Mouse (Mus musculus) forebrain, embryonic 11.5 days (tissue): ENCODE measurements around the gene Mtmr3. TPM values are rescaled to one million over a fixed set of nuclear protein-coding genes. Genes with fewer than 3 reads are reported as not detected.

Experiments
- ATAC-seq: fragments of 200-750 bp; cut with Nextera tagmentation; replicated peaks from 2 replicates; pipeline ENCODE4 v1.8.0; 2017; ENCODE audit warnings: moderate TSS enrichment; ENCODE audit not compliant: low FRiP score
- DNase-seq: peaks from one replicate; pipeline ENCODE4 v3.0.0-alpha.2; 2017; ENCODE audit warnings: low spot score
- H3K27ac ChIP-seq: fragments of 300-500 bp; sonication (generic); 2 replicates; pipeline ENCODE4 v1.5.1; 2014; ENCODE audit warnings: low read depth, low read length
- H3K27me3 ChIP-seq: fragments of 300-500 bp; sonication (generic); 2 replicates; pipeline ENCODE4 v1.6.1; 2014; ENCODE audit warnings: mild to moderate bottlenecking, low read length, mixed read lengths; ENCODE audit not compliant: control insufficient read depth, insufficient read depth
- H3K36me3 ChIP-seq: fragments of 300-500 bp; sonication (generic); 2 replicates; pipeline ENCODE4 v1.6.1; 2014; ENCODE audit warnings: mild to moderate bottlenecking, low read length, moderate library complexity, mixed read lengths; ENCODE audit not compliant: control insufficient read depth, insufficient read depth
- H3K4me1 ChIP-seq: fragments of 300-500 bp; sonication (generic); replicated peaks from 2 replicates; pipeline ENCODE4 v1.6.1; 2014; ENCODE audit warnings: low read length, mixed read lengths; ENCODE audit not compliant: control insufficient read depth, insufficient read depth
- H3K4me2 ChIP-seq: fragments of 300-500 bp; sonication (generic); 2 replicates; pipeline ENCODE4 v1.6.1; 2014; ENCODE audit warnings: low read depth, mild to moderate bottlenecking, low read length, moderate library complexity, mixed read lengths; ENCODE audit not compliant: severe bottlenecking
- H3K4me3 ChIP-seq: fragments of 300-500 bp; sonication (generic); 2 replicates; pipeline ENCODE4 v1.5.1; 2014; ENCODE audit warnings: low read depth, low read length
- H3K9ac ChIP-seq: fragments of 300-500 bp; sonication (generic); 2 replicates; pipeline ENCODE4 v1.6.1; 2014; ENCODE audit warnings: low read length
- H3K9me3 ChIP-seq: fragments of 300-500 bp; sonication (generic); 2 replicates; pipeline ENCODE4 v1.6.1; 2016; ENCODE audit warnings: low read length, mixed read lengths; ENCODE audit not compliant: control insufficient read depth
- WGBS: fragments of 180-500 bp; shearing (Covaris S2); extraction: QIAGEN DNeasy Blood & Tissue Kit; methylation state at CpG from one replicate; pipeline ENCODE4 v1.1.7; 2014; 5-methylcytosine and 5-hydroxymethylcytosine counted together
- polyA plus RNA-seq: library from polyadenylated mRNA; unstranded; fragments of >200 nt; fragmentation: Nextera tagmentation; extraction: Ambion mirVana; gene quantifications from 2 replicates; pipeline ENCODE4 v1.2.1, GENCODE M21; 2014

Mtmr3 gene
- polyA plus RNA-seq, 1 experiment from 2014 or later = 43.1 TPM

GRCm38 (mm10) chr11:4629861-4630280 lies 35.2 kb upstream of the Mtmr3 start:
- 30% methylated on average over 8 of the region's 8 CpGs for WGBS
- Histone ChIP-seq H3K4me2 (no peak overlapping the region), H3K4me3 (no peak overlapping the region), H3K4me1 (0 out of 2 replicates have a peak, but pooled peaks cover 2% of the 10 kb centered on the region), H3K9me3 (no peaks in the 10 kb centered on the region), H3K27me3 (no peaks in the 10 kb centered on the region), H3K36me3 (no peaks in the 10 kb centered on the region), H3K27ac (0 out of 2 replicates have a peak overlapping the region, but pooled peaks have one; percentile 18), H3K9ac (no peak overlapping the region)
- DNase-seq (no peak), ATAC-seq (no peak)

- Histone ChIP-seq H3K27me3 (no peaks in the 10 kb centered on the region), H3K4me3 (no peak overlapping the region), H3K9me3 (no peaks in the 10 kb centered on the region), H3K4me2 (no peak overlapping the region), H3K36me3 (no peaks in the 10 kb centered on the region), H3K4me1 (0 out of 2 replicates have a peak, but pooled peaks cover 2% of the 10 kb centered on the region), H3K27ac (no peak overlapping the region), H3K9ac (no peak overlapping the region)
- DNase-seq (no peak), ATAC-seq (no peak)
- WGBS = 82% methylated on average over 7 of the region's 7 CpGs
Measured at GRCm38 (mm10) chr11:4627636-4628035, 33.0 kb upstream of the Mtmr3 start.

- DNase-seq (no peak), ATAC-seq (no peak)
- Histone ChIP-seq H3K4me3 (no peak overlapping the region), H3K27me3 (no peaks in the 10 kb centered on the region), H3K9me3 (no peaks in the 10 kb centered on the region), H3K36me3 (no peaks in the 10 kb centered on the region), H3K4me1 (0 out of 2 replicates have a peak, but pooled peaks cover 2% of the 10 kb centered on the region), H3K9ac (no peak overlapping the region), H3K27ac (no peak overlapping the region), H3K4me2 (no peak overlapping the region)
- WGBS = 73% methylated on average over 7 of the region's 7 CpGs
Measured at GRCm38 (mm10) chr11:4625931-4626330, 31.3 kb upstream of the Mtmr3 start.

- ATAC-seq = no peak
- DNase-seq = no peak
- no peaks in the 10 kb centered on the region for H3K9me3 ChIP-seq
Measured at GRCm38 (mm10) chr11:4622997-4623396, 28.3 kb upstream of the Mtmr3 start.

GRCm38 (mm10) chr11:4622442-4622986 lies 27.9 kb upstream of the Mtmr3 start:
- H3K36me3 ChIP-seq = no peaks in the 10 kb centered on the region

More at GRCm38 (mm10) chr11:4622997-4623396, 28.3 kb upstream of the Mtmr3 start:
- Histone ChIP-seq H3K36me3 (no peaks in the 10 kb centered on the region), H3K4me3 (no peak overlapping the region), H3K27ac (no peak overlapping the region), H3K27me3 (no peaks in the 10 kb centered on the region), H3K4me2 (no peak overlapping the region), H3K9ac (no peak overlapping the region), H3K4me1 (no peaks in the 10 kb centered on the region)
- 66% methylated on average over 5 of the region's 5 CpGs for WGBS

GRCm38 (mm10) chr11:4621866-4622265 lies 27.2 kb upstream of the Mtmr3 start:
- no peak for ATAC-seq
- Histone ChIP-seq H3K4me3 (no peak overlapping the region), H3K9ac (no peak overlapping the region), H3K27me3 (no peaks in the 10 kb centered on the region), H3K4me1 (no peaks in the 10 kb centered on the region), H3K4me2 (no peak overlapping the region), H3K27ac (no peak overlapping the region), H3K9me3 (no peaks in the 10 kb centered on the region), H3K36me3 (no peaks in the 10 kb centered on the region)
- DNase-seq = no peak
- WGBS = 76% methylated on average over 4 of the region's 4 CpGs

More at GRCm38 (mm10) chr11:4622442-4622986, 27.9 kb upstream of the Mtmr3 start:
- ATAC-seq (no peak), DNase-seq (no peak)
- Histone ChIP-seq H3K4me2 (no peak overlapping the region), H3K9ac (no peak overlapping the region), H3K4me1 (no peaks in the 10 kb centered on the region), H3K27me3 (no peaks in the 10 kb centered on the region), H3K27ac (no peak overlapping the region), H3K4me3 (no peak overlapping the region), H3K9me3 (no peaks in the 10 kb centered on the region)
- 82% methylated on average over 7 of the region's 7 CpGs for WGBS

- Histone ChIP-seq H3K27ac (no peak overlapping the region), H3K9me3 (no peaks in the 10 kb centered on the region), H3K9ac (no peak overlapping the region), H3K36me3 (no peaks in the 10 kb centered on the region), H3K4me2 (no peak overlapping the region), H3K4me3 (no peak overlapping the region), H3K27me3 (no peaks in the 10 kb centered on the region), H3K4me1 (no peaks in the 10 kb centered on the region)
- 62% methylated on average over 13 of the region's 13 CpGs for WGBS
- ATAC-seq (no peak), DNase-seq (no peak)
Measured at GRCm38 (mm10) chr11:4620501-4621108, 25.9 kb upstream of the Mtmr3 start.

- no peak within 1 kb of the TSS for H3K9ac ChIP-seq
- ATAC-seq = no peak
- WGBS = 87% methylated on average over 16 of the region's 16 CpGs
- no peaks in the 10 kb centered on the region for H3K4me1 ChIP-seq
- H3K4me2 ChIP-seq = no peak within 1 kb of the TSS
- no peaks in the 10 kb centered on the region for H3K27me3 ChIP-seq
- H3K27ac ChIP-seq = no peak within 1 kb of the TSS
- no peaks in the 10 kb centered on the region for H3K9me3 ChIP-seq
- no peaks in the 10 kb centered on the region for H3K36me3 ChIP-seq
- DNase-seq = no peak
- no peak within 1 kb of the TSS for H3K4me3 ChIP-seq
Measured at GRCm38 (mm10) chr11:4620017-4620485, 25.4 kb upstream of the Mtmr3 start, which contains the start of gene Gm11032. Gm11032 (plus strand) TSS chr11:4620067.

- Histone ChIP-seq H3K27me3 (no peaks in the 10 kb centered on the region; the same call in 1 of the 2 replicates), H3K9me3 (no peaks in the 10 kb centered on the region), H3K4me2 (no peak overlapping the region), H3K36me3 (no peaks in the 10 kb centered on the region), H3K4me3 (no peak overlapping the region), H3K4me1 (no peaks in the 10 kb centered on the region), H3K9ac (no peak overlapping the region), H3K27ac (no peak overlapping the region)
- DNase-seq (no peak), ATAC-seq (no peak)
- WGBS = 81% methylated on average over 2 of the region's 2 CpGs
Measured at GRCm38 (mm10) chr11:4611904-4612303, 17.2 kb upstream of the Mtmr3 start.
